16 mouse cellular contexts compared by ENCODE assay signal in the genomic region with DNA sequence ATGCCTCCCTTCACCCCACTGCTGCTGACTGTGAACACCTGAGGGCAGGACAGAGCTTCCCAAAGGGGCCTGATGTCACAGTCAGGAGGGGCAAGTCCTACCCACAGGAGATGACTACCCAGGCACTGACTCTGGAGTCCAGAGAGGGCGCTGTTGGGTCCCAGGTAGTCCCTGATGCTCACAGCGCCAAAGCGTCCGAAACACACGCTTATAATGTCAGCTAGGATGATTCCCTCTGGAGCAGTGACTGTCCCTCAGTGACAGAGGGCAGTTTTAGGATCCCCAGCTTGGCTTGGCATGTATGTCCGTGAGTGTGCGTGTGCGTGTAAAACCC. TPM values are rescaled to one million over a fixed set of nuclear protein-coding genes. Genes with fewer than 3 reads are reported as not detected.
DNase-seq lines count a peak whose midpoint lies in the region; ATAC-seq and TF ChIP-seq lines count a peak whose summit lies in the region.
"Had no signal": no experiment of that assay in that cellular context is flagged by ENCODE, and none has a peak within 500 bp of the region (broad histone marks: within the 10 kb centered on the region; RNA-seq: fewer than 3 reads in every experiment).

No protein-coding gene starts in this region.

- H3K9me3 ChIP-seq in heart, postnatal 0 days (replicated peaks; ENCODE audit: control insufficient read depth, low read length) = no peaks in the 10 kb centered on the region
- H3K9me3 ChIP-seq in midbrain, embryonic 10.5 days (replicated peaks) = no peaks in the 10 kb centered on the region
- no peaks in the 10 kb centered on the region for H3K9me3 ChIP-seq in midbrain, embryonic 13.5 days
- no peaks in the 10 kb centered on the region for H3K9me3 ChIP-seq in stomach, embryonic 14.5 days (ENCODE audit: control insufficient read depth, low read depth, low read length)
- H3K9me3 ChIP-seq: heart, embryonic 13.5 days; hindbrain, embryonic 15.5 days; liver, embryonic 15.5 days had no signal

- H3K4me1 ChIP-seq in heart, postnatal 0 days (ENCODE audit: control insufficient read depth, insufficient read depth) = peaks cover 25% of the 10 kb centered on the region
- peaks cover 48% of the 10 kb centered on the region for H3K4me1 ChIP-seq in midbrain, embryonic 10.5 days
- H3K4me1 ChIP-seq in midbrain, embryonic 13.5 days (replicated peaks) = peaks cover 64% of the 10 kb centered on the region
- H3K4me1 ChIP-seq in stomach, embryonic 14.5 days (ENCODE audit: control insufficient read depth, insufficient read depth, low read length) = peaks cover 45% of the 10 kb centered on the region
- H3K4me1 ChIP-seq: liver, embryonic 15.5 days had no signal

- no peak overlapping the region for H3K9ac ChIP-seq in heart, postnatal 0 days (replicated peaks; ENCODE audit: low read depth, low read length)
- H3K9ac ChIP-seq in midbrain, embryonic 13.5 days (replicated peaks) = no peak overlapping the region
- H3K9ac ChIP-seq in stomach, embryonic 14.5 days (replicated peaks; ENCODE audit: low read depth, low read length) = no peak overlapping the region
- H3K9ac ChIP-seq: heart, embryonic 13.5 days; hindbrain, embryonic 15.5 days; liver, embryonic 15.5 days had no signal

- peaks cover 41% of the 10 kb centered on the region for H3K36me3 ChIP-seq in heart, postnatal 0 days (replicated peaks; ENCODE audit: control insufficient read depth, insufficient read depth, low read length)
- peaks cover 46% of the 10 kb centered on the region for H3K36me3 ChIP-seq in midbrain, embryonic 10.5 days
- H3K36me3 ChIP-seq in midbrain, embryonic 13.5 days = peaks cover 45% of the 10 kb centered on the region
- peaks cover 49% of the 10 kb centered on the region for H3K36me3 ChIP-seq in stomach, embryonic 14.5 days (ENCODE audit: control insufficient read depth, insufficient read depth, low read length)
- H3K36me3 ChIP-seq: liver, embryonic 15.5 days had no signal

- H3K27me3 ChIP-seq in heart, postnatal 0 days (ENCODE audit: control insufficient read depth, insufficient read depth, low read length) = no peaks in the 10 kb centered on the region
- peaks cover 29% of the 10 kb centered on the region for H3K27me3 ChIP-seq in midbrain, embryonic 10.5 days (ENCODE audit: low read depth, poor library complexity, severe bottlenecking)
- H3K27me3 ChIP-seq in midbrain, embryonic 13.5 days = no peaks in the 10 kb centered on the region
- no peaks in the 10 kb centered on the region for H3K27me3 ChIP-seq in stomach, embryonic 14.5 days (ENCODE audit: control insufficient read depth, insufficient read depth, low read length)
- H3K27me3 ChIP-seq: heart, embryonic 13.5 days; hindbrain, embryonic 15.5 days; liver, embryonic 15.5 days had no signal

- peak; percentile 8; the same call in 1 of the 2 replicates for TF ChIP-seq CTCF in heart, postnatal 0 days (IDR thresholded peaks at IDR 0.05; ENCODE audit: low read depth)

- WGBS in heart, postnatal 0 days = 92% methylated on average over 8 of the region's 8 CpGs
- WGBS in midbrain, embryonic 10.5 days = 74% methylated on average over 8 of the region's 8 CpGs
- 80% methylated on average over 8 of the region's 8 CpGs for WGBS in midbrain, embryonic 13.5 days
- WGBS in stomach, embryonic 14.5 days = 85% methylated on average over 8 of the region's 8 CpGs

- H3K4me3 ChIP-seq in heart, postnatal 0 days (ENCODE audit: low read depth, low read length) = no peak overlapping the region
- no peak overlapping the region for H3K4me3 ChIP-seq in midbrain, embryonic 10.5 days
- H3K4me3 ChIP-seq in midbrain, embryonic 13.5 days (replicated peaks) = no peak overlapping the region
- no peak overlapping the region for H3K4me3 ChIP-seq in stomach, embryonic 14.5 days (ENCODE audit: low read depth, low read length)
- H3K4me3 ChIP-seq: heart, embryonic 13.5 days; hindbrain, embryonic 15.5 days; liver, embryonic 15.5 days had no signal

- no peak overlapping the region for H3K4me2 ChIP-seq in heart, postnatal 0 days (ENCODE audit: low read depth, low read length)
- H3K4me2 ChIP-seq in midbrain, embryonic 13.5 days (replicated peaks) = no peak overlapping the region
- H3K4me2 ChIP-seq in stomach, embryonic 14.5 days (replicated peaks; ENCODE audit: low read depth, low read length) = no peak overlapping the region
- H3K4me2 ChIP-seq: heart, embryonic 13.5 days; hindbrain, embryonic 15.5 days; liver, embryonic 15.5 days had no signal

- H3K27ac ChIP-seq in heart, postnatal 0 days (ENCODE audit: low read depth) = no peak overlapping the region
- H3K27ac ChIP-seq in midbrain, embryonic 10.5 days (replicated peaks) = 0 out of 2 replicates have a peak overlapping the region, but pooled peaks have one; percentile 23
- H3K27ac ChIP-seq in midbrain, embryonic 13.5 days = no peak overlapping the region
- H3K27ac ChIP-seq in stomach, embryonic 14.5 days (ENCODE audit: low read length) = 0 out of 2 replicates have a peak overlapping the region, but pooled peaks have one; percentile 8
- H3K27ac ChIP-seq: heart, embryonic 13.5 days; hindbrain, embryonic 15.5 days; liver, embryonic 15.5 days had no signal

- intact Hi-C loops in heart, postnatal 36 days (cut with DNase I) = loop anchor here (5.0 kb wide), 1 partner anchor 105 kb away; no protein-coding TSS in a partner anchor

- ATAC-seq in heart, postnatal 0 days (ENCODE audit: insufficient read depth, low read depth) = no peak
- ATAC-seq in midbrain, embryonic 13.5 days = no peak
- ATAC-seq in stomach, embryonic 14.5 days (ENCODE audit: insufficient number of reproducible peaks, insufficient read depth, low FRiP score, low read depth) = no peak
- no peak for ATAC-seq in activated CD4-positive, CD25-positive, alpha-beta regulatory T cell, adult 4 months

- TF ChIP-seq EP300 in heart, postnatal 0 days (IDR thresholded peaks at IDR 0.05; ENCODE audit: low read depth) = no peak

- DNase-seq in heart, postnatal 0 days (ENCODE audit: low spot score) = no peak
- no peak for DNase-seq in heart, postnatal 36 days
- DNase-seq in midbrain, embryonic 10.5 days (ENCODE audit: low spot score) = no peak
- DNase-seq in Muller cell, postnatal 12 days (ENCODE audit: inconsistent ontology term) = peak; percentile 65
- no peak for DNase-seq in urinary bladder, postnatal 14 days (ENCODE audit: low spot score)
- DNase-seq: kidney, adult 9 months; right cerebral cortex, postnatal 4 days had no signal

RNA-seq across cellular contexts. Expression of a gene that starts 14.0 kb away (rescaled TPM):
- 3.1 TPM in 1 of 2 replicates, not detected in the other for total RNA-seq in heart, postnatal 0 days (2014; rRNA removed; ENCODE audit: low replicate concordance)
- 0.36 and 1.1 TPM in 2 replicates for polyA plus RNA-seq in heart, postnatal 0 days (2015; fragmentation: Nextera tagmentation; extraction: Ambion mirVana)
- 1 to 10 TPM in 1 of 2 experiments, under 1 TPM in 1; 0.44 to 1.8 TPM for total RNA-seq in heart, postnatal 36 days (2021)
- 0.28 and 0.43 TPM in 2 replicates for polyA plus RNA-seq in midbrain, embryonic 10.5 days (2016; fragmentation: Nextera tagmentation; extraction: Ambion mirVana)
- 0.27 and 0.50 TPM in 2 replicates for polyA plus RNA-seq in midbrain, embryonic 13.5 days (2015; fragmentation: Nextera tagmentation; extraction: Ambion mirVana)
- polyA plus RNA-seq in stomach, embryonic 14.5 days (2014; fragmentation: Nextera tagmentation; extraction: Ambion mirVana) = 0.91 TPM in 1 of 2 replicates, not detected in the other
- 100 to 1,000 TPM; 118 to 141 TPM for polyA plus RNA-seq in activated CD4-positive, CD25-positive, alpha-beta regulatory T cell, adult 4 months (2017; shearing (Covaris generic))
- total RNA-seq: layer of hippocampus, postnatal 10 days had no signal
- polyA plus RNA-seq: embryonic facial prominence, embryonic 11.5 days; limb, embryonic 11.5 days had no signal

RNA-seq across cellular contexts. Expression of a gene that starts 43.6 kb away (rescaled TPM):
- total RNA-seq in heart, postnatal 0 days (2014; rRNA removed; ENCODE audit: low replicate concordance) = 6.3 and 12.9 TPM in 2 replicates
- polyA plus RNA-seq in heart, postnatal 0 days (2015; fragmentation: Nextera tagmentation; extraction: Ambion mirVana) = 4.3 and 4.4 TPM in 2 replicates
- total RNA-seq in heart, postnatal 36 days (2021) = 10 to 100 TPM; 27.1 to 27.4 TPM
- polyA plus RNA-seq in midbrain, embryonic 10.5 days (2016; fragmentation: Nextera tagmentation; extraction: Ambion mirVana) = 1.2 and 2.0 TPM in 2 replicates
- polyA plus RNA-seq in midbrain, embryonic 13.5 days (2015; fragmentation: Nextera tagmentation; extraction: Ambion mirVana) = 3.9 and 4.7 TPM in 2 replicates
- polyA plus RNA-seq in stomach, embryonic 14.5 days (2014; fragmentation: Nextera tagmentation; extraction: Ambion mirVana) = 13.3 and 14.8 TPM in 2 replicates
- polyA plus RNA-seq in activated CD4-positive, CD25-positive, alpha-beta regulatory T cell, adult 4 months (2017; shearing (Covaris generic)) = 10 to 100 TPM in 1 of 2 experiments, 1 to 10 TPM in 1; 8.8 to 12.2 TPM

Comparison
In these comparisons a context has a peak if more than half of its experiments do, and no peak if none do; other contexts are left out.
1. H3K27ac ChIP-seq: peak in midbrain, embryonic 10.5 days (single experiment) and stomach, embryonic 14.5 days (single experiment); none in heart, postnatal 0 days (single experiment) and midbrain, embryonic 13.5 days (single experiment).
2. RNA of a gene that starts 14.0 kb away (polyA plus RNA-seq): 118 to 141 TPM in activated CD4-positive, CD25-positive, alpha-beta regulatory T cell, adult 4 months; 0.36 to 1.1 TPM in heart, postnatal 0 days, 0.91 TPM in stomach, embryonic 14.5 days, 0.27 to 0.50 TPM in midbrain, embryonic 13.5 days and 0.28 to 0.43 TPM in midbrain, embryonic 10.5 days; every median in the first group is over 10 times any median in the second.